Mouse (Mus musculus): ENCODE results near the gene Paf1.

DNA sequence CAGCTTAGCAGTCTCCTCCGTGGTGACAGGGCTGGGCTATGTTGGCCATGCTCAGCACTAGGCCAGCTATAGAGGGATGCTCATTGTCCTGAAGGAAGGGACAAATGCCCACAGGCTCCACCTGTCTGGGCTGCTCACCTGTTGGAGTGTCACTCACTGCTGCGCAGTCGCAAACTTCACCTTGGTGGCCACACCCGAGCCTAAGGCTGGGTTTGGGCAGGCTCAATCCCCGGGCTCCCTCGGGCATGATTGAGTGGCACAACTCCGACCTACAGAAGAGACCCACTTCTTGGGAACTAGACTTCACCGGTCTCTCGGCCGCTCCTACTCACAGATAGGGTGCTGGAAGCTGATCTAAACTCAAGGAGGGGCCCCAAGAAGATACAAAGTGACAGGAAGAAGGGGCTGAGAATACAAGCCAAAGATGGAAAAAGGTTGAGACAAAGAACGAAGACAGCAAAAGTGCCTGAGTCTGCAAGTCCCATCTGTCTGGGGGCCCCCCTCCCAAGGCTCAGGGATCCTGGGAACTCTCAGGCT, 21.7 kb upstream of the Paf1 start:
- no peak for TF ChIP-seq POLR2A (IDR thresholded peaks at IDR 0.05; ENCODE audit: extremely low read depth, insufficient read depth, low read length)
- TF ChIP-seq CTCF (IDR thresholded peaks at IDR 0.05; ENCODE audit: low read depth, low read length), result no peak; the same call in 1 of the 2 replicates
